Mouse (Mus musculus): ENCODE measurements around the gene Stk4.
A peak's percentile ranks its signal among the peaks of the same experiment; 100 is the strongest.

DNA sequence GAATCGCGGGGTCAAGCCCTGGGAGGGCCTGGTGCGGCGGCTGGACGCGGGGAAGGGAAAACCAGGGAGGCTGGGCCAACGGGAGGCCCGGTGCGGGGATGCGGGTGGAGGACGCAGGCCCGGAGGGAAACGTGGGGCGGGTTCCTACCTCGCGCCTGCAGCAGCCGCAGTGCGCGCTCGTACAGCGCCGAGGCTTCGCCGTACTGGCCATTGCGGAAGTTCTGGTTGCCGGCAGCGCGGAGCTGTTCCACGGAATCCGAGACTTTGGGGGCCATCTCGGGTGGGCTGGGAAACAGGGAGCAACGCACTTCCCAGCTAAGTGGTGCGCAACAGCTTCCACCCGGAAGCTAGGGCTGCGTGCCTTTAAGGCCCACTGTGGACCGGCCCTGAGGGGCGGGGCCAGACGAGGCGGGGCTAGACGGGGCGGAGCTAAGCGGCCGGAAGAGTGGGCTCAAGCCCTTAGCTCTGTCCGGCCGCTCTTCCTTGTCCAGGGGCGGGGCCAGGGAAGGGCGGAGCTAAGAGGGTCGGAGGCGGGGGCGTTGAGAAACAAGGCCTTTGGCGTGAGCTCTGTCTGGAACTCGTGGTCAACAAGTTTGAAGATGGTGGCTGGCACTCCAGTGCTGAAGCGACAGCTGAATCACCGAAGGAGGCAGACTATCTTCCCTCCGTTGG, 779 bp downstream of the Stk4 start, which contains the start of gene Tomm34:
- TF ChIP-seq CTCF (IDR thresholded peaks at IDR 0.05; ENCODE audit: low read depth, low read length) (no peak), POLR2A (IDR thresholded peaks at IDR 0.05; ENCODE audit: borderline replicate concordance, low read depth, low read length) (peak; percentile 81; the same call in 1 of the 2 replicates)
